Mouse (Mus musculus) cortical plate, adult 2 months (tissue): ENCODE results near the gene Gm6899.

ENCODE experiments used
- CTCF ChIP-seq: fragments of 200-500 bp; IDR thresholded peaks from 2 replicates; pipeline ENCODE4 v1.5.1; 2011; ENCODE audit warnings: mild to moderate bottlenecking, control low read depth, low read length; ENCODE audit not compliant: insufficient read depth; ENCODE audit errors: extremely low read depth
- POLR2A ChIP-seq: fragments of 200-500 bp; IDR thresholded peaks from 2 replicates; pipeline ENCODE4 v1.6.1; 2011; ENCODE audit warnings: mild to moderate bottlenecking, low read length, control low read depth; ENCODE audit not compliant: insufficient read depth; ENCODE audit errors: extremely low read depth

GRCm38 (mm10) chr11:26598876-26599275 is 5.8 kb downstream of the Gm6899 start:
- TF ChIP-seq CTCF, result no peak
- TF ChIP-seq POLR2A, result no peak
